Mouse (Mus musculus): ENCODE measurements around the gene Fcho2.
A peak's percentile ranks its signal among the peaks of the same experiment; 100 is the strongest.
"Not testable (repeated sequence)": the region's sequence is repeated elsewhere in the genome, so short reads cannot be mapped to it uniquely, and the experiment has no call there.

The Fcho2 gene

DNA sequence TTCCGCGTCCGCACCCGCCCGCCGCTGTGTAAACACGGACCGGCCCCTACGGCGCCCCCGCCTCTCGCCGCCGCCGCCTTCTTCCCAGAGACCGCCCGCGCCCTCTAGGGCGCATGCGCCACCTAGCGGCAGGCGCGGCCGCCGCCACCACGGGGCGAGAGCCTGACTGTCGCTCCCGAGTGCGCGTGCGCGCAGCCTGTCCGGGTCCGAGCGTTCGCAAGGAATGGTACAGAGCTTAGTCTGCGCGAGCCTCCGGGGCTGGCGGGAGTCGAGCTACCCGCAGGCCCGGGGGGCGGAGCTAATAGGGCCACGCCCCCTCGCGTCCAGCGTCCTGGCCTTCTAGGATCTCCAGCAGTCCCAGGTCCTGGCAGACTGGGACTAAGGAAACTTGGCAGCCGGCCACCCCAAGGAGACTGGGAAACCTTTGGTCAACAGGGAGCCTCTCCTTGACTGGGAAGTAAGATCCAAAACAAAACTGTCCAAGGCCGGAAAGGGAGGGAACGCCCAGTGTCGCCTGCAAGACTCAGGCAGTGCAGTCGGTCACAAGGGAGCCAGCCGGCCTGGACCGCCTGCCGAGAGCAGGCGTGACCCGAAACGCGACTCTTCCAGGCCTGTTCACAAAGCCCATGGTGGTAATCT lies at the start of gene Fcho2:
Gene Fcho2 (minus strand): TSS at position 303 of the 639 bp plus-strand sequence.
- DNase-seq (ENCODE audit: extremely low read depth, insufficient read length, low spot score): peak; percentile 100

DNA sequence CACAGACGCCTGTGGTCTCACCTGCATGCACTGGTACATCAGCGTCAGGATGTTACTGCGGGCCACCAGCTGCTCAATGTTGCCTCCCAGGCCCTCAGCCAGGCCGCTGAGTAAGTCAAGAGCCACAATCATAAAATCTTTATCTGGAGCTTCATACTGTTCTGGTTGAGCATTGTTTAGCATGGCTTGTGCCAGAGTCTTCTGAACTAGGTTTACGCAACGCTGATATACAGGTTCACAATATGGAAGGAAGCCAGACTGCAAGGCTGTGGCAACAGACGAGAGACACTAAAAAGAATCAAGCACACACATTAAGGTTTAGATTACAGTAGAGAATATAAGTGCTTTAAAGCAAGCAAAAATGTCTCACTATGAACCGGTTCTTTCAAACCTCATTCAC lies 40.0 kb upstream of the Fcho2 start:
- DNase-seq (ENCODE audit: extremely low read depth, insufficient read length, low spot score): no peak

DNA sequence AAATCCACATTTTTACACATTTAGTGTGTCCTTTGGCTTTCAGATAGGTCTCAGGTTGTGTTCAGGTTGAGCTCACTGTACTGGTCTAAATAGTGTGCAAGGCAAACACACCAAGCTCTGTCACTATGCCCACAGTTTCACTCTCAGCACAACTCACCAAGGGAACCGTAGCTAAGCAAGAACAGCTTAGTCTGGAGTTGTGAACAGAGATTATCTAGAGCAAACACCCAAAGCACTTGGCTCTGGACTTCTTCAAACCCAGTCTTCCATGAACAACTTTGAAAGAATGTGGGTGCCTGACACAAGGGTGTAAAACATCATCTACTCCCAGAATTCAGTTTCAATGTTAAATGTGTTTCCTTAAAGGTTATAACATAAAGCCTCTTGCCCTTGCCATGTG lies 30.5 kb upstream of the Fcho2 start:
- DNase-seq (ENCODE audit: extremely low read depth, insufficient read length, low spot score): no peak

DNA sequence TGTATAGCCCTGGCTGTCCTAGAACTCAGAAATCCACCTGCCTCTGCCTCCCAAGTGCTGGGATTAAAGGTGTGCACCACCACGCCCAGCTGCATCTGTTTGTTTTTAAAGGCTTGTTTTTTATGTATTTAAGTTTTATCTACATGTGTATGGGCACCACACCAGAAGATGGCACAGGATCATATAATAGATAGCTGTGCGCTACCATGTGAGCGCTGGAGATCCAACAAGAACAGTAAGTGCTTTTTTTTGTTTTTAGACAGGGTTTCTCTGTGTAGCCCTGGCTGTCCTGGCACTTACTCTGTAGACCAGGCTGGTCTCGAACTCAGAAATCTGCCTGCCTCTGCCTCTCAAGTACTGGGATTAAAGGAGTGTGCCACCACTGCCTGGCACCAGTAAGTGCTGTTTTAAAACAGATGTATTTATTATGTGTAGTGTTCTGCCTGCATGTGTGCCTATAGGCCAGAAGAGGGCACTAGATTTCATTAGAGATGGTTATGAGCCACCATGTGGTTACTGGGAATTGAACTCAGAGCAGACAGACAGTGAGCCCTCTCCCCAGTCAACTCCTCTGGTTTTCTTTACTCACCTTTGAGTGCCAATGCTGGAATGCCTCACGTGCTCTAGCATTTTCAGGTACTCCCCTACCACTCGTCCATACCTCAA lies 21.3 kb upstream of the Fcho2 start:
- no peak for DNase-seq (ENCODE audit: extremely low read depth, insufficient read length, low spot score)

DNA sequence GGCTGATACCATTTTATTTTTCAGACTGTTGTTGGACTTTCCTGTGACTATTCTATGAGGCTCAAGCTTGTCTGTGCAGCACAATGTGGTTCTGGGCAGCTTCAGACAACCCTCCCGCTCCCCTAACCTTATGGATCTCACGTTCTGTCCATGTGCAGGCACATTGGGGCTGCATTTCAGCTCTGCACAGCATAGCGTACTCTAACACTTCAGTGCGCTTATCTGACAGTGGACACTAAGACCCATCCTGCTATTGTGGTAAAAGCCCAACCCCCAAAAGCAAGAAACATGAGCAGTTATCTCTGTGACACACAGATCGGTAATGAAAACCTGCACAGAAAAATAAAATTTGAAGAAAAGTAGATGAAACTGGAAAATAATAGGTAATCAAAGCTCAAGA lies 20.5 kb upstream of the Fcho2 start:
- no peak for DNase-seq (ENCODE audit: extremely low read depth, insufficient read length, low spot score)

DNA sequence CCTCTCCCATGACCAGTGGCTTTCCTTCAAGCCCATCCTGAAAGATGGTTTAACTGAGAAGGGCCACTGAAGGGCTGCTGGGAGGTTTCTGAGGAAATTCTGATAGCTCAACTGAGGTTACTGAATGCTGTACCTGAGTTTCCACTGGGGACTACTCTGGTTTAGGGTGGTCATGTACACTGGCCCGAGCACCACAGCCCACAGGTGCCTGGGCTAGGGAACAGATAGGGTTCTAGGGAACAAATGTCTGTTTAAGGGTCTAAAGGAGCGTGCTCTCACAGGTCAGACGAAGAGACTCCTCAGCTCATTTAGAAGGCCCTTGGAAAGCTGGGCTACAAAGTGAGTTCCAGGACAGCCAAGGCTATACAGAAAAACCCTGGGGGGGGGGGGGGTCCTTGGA lies 19.5 kb upstream of the Fcho2 start:
- DNase-seq (ENCODE audit: extremely low read depth, insufficient read length, low spot score): no peak

DNA sequence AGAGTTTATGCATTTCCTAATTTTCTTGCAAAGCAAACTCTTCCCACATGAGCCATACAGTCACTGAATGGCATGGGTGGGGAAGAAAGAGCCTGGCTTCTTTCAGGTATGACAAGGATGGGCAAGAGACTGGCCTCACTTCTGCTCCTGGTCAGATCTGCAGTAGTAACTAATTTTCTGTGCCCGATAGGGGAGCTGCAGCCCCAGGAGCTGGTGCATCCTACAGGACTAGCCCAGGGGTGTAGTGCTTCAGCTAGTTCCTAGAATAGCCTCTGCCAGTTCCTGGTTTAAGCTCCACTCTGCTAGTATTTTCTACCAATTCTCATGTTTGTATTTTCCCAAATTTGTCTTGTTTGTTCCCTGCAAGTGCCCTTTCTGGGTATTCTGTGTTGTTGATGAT lies 18.9 kb upstream of the Fcho2 start:
- no peak for DNase-seq (ENCODE audit: extremely low read depth, insufficient read length, low spot score)

DNA sequence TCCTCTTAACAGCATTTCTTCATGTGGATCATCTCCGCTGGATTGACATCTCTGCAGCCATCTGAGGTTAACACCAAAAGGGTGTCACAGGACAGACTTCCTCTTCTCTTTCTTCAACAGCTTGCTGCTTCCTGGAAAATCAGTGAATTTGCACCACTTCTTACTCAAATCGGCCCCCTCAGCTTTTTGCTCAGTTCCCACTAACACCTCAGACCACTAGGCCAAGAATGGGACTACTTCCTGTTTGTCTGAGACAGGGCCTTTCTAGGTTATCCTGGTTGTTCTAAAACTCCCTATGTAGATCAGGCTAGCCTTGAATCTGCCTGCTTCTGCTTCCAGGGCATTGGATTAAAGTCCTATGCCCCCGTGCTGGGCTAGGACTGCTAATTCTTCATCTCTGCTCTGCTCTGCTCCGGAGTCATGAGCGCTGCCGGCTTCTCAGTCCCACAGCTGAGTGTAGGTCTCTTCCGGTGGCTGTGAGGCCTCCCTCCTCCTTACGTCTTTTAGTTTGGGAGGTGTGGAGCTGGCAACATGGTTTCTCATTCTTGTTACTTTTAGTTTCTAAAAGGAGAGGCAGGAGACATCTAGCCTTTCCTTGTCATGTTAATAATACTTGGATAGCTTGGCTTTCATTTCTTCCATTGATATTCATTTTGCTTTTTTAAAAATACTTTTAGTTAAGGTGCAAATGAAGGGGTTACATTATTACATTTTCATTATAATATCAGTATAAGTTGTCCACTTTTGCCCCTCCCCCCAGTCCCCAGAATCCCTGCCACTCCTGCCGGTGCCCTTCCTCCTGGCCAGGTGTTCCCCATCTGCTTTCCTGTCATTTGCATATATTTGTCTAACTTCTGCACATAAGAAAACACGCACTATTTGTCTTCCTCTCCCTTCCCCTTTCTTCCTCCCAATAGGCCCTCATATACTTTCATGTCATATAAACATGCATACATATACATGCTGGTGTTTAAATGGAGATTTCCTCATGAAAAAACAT lies 17.5 kb upstream of the Fcho2 start:
- DNase-seq (ENCODE audit: extremely low read depth, insufficient read length, low spot score): no peak

DNA sequence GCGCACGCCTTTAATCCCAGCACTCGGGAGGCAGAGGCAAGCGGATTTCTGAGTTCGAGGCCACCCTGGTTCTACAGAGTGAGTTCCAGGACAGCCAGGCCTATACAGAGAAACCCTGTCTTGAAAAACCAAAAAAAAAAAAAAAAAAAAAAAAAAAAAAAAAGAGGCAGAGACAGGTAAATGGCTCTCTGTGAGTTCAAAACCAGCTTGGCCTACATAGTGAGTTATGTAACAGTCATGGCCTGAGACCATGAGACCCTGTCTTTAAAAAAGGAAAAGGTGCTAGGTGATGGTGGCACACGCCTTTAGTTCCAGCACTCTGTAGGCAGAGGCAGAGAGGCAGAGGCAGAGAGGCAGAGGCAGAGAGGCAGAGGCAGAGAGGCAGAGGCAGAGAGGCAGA lies 13.8 kb upstream of the Fcho2 start:
- DNase-seq (ENCODE audit: extremely low read depth, insufficient read length, low spot score): not testable (repeated sequence)

DNA sequence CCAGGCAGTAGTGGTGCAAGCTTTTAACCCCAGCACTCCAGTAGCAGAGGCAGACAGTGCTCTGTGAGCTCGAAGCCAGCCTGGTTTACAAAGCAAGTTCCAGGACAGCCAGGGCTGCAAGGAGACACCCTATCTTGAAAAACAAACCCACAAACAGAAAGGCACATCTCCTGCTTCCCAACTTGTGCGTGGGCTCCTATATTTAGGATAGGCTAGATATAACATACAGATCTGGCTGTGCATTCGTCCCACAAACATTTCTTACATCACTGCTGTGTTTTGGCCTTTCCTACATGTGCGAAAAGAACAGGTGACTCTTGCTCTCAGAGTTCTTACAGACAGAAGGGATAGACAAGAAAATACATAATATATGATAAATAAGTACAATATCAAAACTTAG lies 10.3 kb upstream of the Fcho2 start:
- DNase-seq (ENCODE audit: extremely low read depth, insufficient read length, low spot score): no peak

DNA sequence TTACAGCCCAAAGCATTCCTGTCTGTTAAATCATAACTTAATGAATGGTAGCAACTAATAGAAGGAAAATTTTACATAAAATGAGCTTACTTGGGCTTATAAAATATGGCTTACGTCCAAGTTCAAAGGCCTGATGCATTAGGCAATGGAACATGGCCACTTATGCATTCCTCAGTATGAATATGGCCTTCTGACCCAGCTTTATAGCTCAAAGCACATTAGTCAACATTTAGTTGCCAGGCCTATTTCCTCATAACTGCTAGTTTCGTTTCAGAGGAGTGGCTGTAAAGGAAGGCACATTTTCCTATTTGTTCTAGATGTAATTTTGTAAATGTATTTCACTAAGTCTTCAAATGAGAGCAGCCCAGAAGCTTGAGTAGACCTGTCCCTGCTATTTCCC lies 3.8 kb upstream of the Fcho2 start:
- no peak for DNase-seq (ENCODE audit: extremely low read depth, insufficient read length, low spot score)

DNA sequence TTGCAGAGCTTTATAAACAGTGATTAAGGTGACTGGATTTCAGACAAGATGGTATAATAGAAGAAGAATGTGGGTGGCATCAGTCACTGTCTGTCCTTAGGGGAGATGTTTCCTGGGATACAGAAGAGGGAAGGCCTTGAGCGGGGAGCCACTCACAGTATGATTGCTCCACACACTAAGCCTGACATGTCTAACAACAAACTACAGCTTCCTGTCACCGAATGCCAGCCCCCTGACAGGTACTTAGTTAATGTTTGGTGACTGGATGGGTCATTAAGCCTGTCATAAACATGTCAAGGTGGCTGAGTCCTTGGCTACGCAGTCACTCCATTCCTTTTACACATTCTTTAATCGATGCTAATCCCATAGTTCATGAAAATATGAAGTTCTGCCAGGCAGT lies 3.0 kb upstream of the Fcho2 start:
- no peak for DNase-seq (ENCODE audit: extremely low read depth, insufficient read length, low spot score)

DNA sequence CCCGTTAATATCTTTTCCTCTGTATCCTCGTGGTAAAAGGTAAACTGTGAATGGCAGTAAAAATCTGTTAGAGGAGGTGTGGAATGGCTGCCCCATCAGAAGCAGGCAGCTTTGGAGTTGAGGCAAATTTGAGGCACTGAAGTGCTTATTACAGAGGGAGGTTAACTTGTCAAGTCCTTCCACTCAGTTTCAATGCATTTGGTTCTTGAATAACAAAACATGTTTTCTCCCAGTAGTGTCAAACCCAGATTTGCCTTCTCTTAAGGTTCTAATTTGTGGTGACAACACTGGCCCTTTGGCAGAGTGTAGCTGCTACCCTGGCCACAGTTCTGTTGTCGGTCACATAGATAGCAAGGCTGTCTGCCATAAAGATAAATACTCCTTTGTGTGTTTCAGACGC lies 2.5 kb upstream of the Fcho2 start:
- no peak for DNase-seq (ENCODE audit: extremely low read depth, insufficient read length, low spot score)

DNA sequence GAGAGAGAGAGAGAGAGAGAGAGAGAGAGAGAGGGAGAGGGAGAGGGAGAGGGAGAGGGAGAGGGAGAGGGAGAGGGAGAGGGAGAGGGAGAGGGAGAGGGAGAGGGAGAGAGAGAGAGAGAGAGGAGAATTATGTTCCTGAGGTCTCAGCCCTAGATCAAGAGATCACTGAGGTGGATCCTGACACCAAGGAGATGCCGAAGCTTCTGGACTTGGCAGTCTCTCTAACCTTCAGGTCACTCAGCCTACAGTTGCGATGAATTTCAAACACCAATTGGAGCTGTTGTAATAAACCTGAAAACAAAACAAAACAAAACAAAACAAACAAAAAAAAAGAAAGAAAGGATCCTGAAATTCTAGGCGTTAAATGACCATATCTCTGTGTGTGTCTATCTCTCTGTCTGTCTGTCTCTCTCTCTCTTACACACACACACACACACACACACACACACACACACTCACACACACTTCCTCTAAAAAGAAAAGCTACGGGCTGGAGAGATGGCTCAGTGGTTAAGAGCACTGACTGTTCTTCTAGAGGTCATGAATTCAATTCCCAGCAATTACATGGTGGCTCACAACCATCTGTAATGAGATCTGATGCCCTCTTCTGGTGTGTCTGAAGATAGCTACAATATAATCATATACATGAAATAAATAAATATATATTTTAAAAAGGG lies 1.9 kb upstream of the Fcho2 start:
- not testable (repeated sequence) for DNase-seq (ENCODE audit: extremely low read depth, insufficient read length, low spot score)

DNA sequence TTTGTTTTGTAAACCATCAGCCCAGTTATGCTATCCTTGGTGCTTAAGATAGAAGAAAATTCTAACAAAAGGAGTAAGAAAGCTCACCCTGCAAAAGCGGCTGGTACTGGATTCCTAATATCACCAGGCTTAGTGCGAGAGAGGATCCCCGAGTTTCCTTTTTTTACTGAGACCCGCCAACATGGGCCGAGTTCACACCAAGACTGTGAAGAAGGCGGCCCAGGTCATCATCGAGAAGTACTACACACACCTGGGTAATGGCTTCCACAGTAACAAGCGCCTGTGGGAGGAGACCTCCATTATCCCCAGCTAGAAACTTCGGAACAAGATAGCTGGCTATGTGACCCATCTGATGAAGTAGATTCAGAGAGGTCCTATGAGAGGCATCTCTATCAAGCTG lies 1.3 kb upstream of the Fcho2 start:
- DNase-seq (ENCODE audit: extremely low read depth, insufficient read length, low spot score): no peak

DNA sequence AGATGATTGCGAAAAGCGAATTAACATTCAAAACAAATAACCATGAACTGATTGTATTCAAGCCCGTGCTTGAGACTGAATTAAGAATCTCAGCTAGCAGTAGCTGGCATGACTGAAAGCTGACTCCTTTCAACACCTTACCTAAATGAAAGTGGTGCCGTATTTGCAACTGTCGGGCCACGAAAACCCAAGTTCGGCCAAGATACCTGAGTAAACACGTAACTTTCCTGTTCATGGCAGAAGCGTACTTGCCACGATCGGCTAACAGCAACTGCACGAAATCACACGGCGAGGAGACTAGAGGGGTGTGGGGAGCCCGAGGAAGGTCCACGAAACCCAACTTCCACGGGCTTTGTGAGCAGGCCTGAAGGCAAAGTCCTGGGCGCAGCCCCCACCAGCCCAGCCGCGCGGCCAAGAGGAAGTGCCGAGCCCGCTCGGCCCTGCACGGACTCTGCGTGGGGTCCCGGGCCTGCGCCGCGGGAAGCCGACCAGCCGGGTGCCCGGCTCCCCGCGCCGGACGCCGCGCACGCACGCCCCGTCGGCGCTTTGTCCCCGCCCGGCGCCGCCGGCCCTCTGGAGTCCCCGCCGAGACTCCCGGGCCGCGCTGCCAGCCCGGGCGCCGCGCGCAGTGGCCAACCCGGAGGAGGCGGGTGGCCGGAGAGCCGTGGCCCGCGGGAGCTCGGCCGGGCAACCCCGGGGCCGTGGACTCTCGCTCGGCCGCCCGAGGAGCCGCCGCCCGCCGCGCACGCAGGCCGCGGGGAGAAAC lies 791 bp downstream of the Fcho2 start:
- peak; percentile 72 for DNase-seq (ENCODE audit: extremely low read depth, insufficient read length, low spot score)

DNA sequence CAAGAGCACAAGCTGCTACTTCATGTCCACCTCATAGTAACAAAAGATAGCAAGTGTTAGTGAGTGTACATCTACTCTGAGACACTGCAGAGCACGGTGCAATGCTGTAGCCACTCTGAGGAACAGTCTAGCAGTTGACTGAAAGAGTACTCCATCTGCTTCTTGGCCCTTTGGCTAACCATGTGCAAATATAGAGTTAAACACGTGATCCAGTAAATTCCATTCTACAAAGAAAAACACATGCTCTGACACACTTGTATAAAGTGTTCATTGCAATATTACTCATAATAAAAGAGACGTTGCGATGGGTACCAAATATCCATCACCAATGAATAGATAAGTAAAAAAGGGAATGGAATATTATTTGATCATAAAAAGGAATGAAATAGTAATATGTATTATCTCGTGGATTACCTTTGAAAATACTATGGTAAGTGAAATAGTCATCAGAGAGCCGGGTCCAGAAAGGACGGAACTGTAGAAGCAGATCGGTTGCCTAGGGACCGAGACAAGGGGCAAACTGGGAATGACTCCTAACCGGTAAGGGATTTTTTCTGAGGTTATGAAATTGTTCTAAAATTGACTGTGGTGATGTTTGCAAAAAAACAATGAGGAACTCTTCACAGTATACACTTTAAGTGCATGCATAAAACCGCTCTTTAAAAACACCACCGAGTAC lies 1.5 kb downstream of the Fcho2 start:
- DNase-seq (ENCODE audit: extremely low read depth, insufficient read length, low spot score): no peak

DNA sequence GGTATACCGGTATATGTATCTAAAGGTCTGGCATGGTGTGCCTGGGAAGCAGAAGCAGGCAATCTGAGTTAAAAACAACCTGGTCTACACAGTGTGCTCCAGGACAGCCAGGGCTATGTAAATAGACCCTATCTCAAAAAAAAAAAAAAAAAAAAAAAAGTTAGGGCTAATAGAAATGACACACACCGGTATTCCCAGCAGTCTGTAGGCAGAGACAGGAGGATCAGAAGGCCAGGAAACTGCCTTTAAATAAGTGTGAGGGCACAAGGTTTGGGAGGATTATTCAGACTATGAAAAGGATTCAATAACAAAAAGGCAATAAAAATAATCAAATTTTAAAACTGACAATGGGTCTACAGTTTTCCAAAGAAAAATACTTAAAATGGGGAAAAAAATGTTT lies 2.1 kb downstream of the Fcho2 start:
- DNase-seq (ENCODE audit: extremely low read depth, insufficient read length, low spot score): no peak

DNA sequence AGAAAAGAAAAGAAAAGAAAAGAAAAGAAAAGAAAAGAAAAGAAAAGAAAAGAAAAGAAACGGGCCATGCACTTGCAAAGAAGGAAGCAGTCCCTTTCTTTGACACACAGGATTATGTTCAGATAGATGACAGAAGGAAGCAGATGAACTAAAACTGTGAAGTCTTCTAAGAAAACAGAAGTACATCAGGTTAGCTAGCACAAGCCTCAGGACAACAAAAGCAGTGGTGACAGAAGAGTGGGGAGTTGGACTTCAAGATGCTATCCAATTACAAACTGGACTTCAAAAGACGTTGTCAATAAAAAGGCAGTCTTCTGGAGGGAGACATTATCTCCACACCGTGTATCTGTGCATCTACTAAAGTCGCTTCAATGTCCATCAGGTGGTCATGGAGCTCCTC lies 3.0 kb downstream of the Fcho2 start:
- DNase-seq (ENCODE audit: extremely low read depth, insufficient read length, low spot score): no peak

DNA sequence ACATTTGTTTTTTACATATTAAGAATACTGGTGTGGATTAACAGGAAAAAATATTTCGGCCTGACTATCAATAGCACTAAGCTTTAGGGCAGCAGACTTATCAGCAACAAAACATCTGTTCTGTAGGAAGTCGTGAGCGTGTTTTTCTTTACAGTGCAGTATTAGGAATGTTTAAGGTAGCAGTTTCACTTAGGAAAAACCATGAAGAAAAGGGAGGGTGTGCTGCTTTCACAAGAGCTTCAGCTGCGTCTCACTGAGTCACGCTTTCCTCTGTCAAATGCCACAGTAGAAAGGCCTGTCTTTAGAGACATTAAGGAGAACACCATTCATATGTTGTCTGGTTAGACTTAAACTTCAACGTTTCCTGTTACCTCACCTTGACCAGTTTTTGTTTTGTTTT lies 5.1 kb downstream of the Fcho2 start:
- peak; percentile 15 for DNase-seq (ENCODE audit: extremely low read depth, insufficient read length, low spot score)
